Mouse (Mus musculus): ENCODE data around the gene Fam155a.

- no peak for TF ChIP-seq CTCF (IDR thresholded peaks at IDR 0.05; ENCODE audit: insufficient read depth, low read depth, low read length)
- TF ChIP-seq POLR2A (IDR thresholded peaks at IDR 0.05; ENCODE audit: insufficient read depth, low read depth, low read length), result no peak
Observed at GRCm38 (mm10) chr8:9707433-9707832, 63.5 kb downstream of the Fam155a start.
